Mouse (Mus musculus): ENCODE measurements around the gene Slc12a8. TPM values are rescaled to one million over a fixed set of nuclear protein-coding genes. Genes with fewer than 3 reads are reported as not detected.

Slc12a8 gene
- polyA plus RNA-seq, 1 experiment from 2014 or later, result 0.65 TPM

DNA sequence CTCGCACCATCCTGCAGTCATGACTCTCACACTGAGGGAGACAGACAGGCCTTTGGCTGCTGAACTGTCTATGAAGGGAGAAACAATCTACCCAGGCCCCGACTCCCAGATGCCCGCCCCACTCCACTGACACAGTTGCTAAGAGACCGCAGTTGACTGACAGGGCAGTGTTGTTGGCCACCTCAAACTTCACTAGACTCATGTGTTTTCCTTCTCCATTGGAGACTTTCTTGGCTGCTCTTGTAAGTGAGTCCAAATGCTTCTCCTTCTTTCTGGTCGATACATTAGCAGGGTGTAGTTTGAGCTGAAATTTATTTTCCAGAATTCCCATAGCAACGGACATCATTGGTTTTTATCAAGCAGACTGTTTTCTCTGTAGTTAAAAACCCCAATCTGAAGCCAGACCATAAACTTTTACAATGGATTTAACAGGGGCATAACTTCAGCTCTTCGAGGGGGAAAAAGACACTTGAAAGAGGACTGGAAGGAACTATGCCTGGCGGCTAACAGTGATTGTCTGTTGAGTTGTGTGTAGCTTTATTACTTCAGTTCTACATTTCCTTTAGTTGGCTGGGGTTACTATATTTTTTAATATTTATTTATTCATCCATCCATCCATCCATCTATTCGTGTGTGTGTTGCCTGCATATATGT is 36.7 kb downstream of the Slc12a8 start:
- peak; percentile 56; the same call in 1 of the 2 replicates for ATAC-seq (ENCODE audit: low FRiP score)
- H3K9ac ChIP-seq, result no peak overlapping the region
- peaks cover 10% of the 10 kb centered on the region for H3K4me1 ChIP-seq
- no peaks in the 10 kb centered on the region for H3K27me3 ChIP-seq
- no peaks in the 10 kb centered on the region for H3K9me3 ChIP-seq (replicated peaks)
- H3K4me3 ChIP-seq, result no peak overlapping the region
- WGBS, result 59% methylated on average over 9 of the region's 9 CpGs
- no peak overlapping the region for H3K4me2 ChIP-seq (replicated peaks)
- H3K36me3 ChIP-seq, result no peaks in the 10 kb centered on the region
- H3K27ac ChIP-seq, result no peak overlapping the region

DNA sequence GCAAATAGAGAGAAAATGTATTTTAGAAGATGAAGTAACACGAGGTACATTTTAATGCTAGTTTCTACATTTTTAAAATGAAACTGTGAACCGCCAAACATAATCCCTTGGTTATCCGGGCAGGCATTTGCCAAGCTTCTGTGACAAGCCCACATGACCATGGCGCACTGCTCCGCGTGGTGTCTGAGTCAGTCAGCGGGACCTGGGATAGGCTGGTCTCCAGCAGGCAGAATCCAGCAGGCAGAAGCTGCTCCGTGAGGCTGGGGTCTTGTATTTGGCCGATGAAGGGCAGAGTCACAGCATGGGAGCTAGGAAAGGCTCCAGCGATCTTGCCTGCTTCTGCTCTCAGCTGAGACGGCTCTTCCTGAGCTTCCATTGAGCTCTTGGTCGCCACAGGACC is 41.0 kb downstream of the Slc12a8 start:
- Histone ChIP-seq H3K4me1 (peaks cover 23% of the 10 kb centered on the region), H3K9me3 (replicated peaks) (no peaks in the 10 kb centered on the region), H3K27ac (no peak overlapping the region), H3K27me3 (no peaks in the 10 kb centered on the region), H3K9ac (no peak overlapping the region), H3K4me3 (no peak overlapping the region), H3K4me2 (replicated peaks) (no peak overlapping the region), H3K36me3 (no peaks in the 10 kb centered on the region)
- WGBS, result 79% methylated on average over 12 of the region's 12 CpGs
- no peak for ATAC-seq (ENCODE audit: low FRiP score)

DNA sequence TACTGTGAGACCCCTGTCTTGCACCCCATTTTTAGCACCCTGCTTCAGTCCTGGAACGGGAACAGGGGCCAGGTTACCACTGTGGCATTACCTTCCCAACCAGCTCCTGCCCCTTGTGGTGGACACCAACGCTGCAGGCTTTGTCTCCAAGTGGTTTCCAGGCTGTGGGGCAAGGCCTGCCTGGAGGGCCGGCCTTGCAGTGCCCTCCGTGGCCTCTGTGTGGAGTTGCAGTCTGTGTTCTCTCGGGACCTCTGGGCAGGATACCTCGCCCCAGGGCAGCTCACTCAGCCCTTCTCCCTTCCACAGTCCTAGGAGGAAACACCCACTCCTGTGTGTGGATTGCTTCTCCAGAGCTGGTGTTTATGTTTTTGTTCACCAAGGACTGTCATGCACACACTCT is 43.2 kb downstream of the Slc12a8 start:
- Histone ChIP-seq H3K4me1 (peaks cover 13% of the 10 kb centered on the region; the same call in 1 of the 2 replicates), H3K4me3 (no peak overlapping the region), H3K9me3 (replicated peaks) (no peaks in the 10 kb centered on the region), H3K27me3 (no peaks in the 10 kb centered on the region), H3K27ac (no peak overlapping the region), H3K36me3 (no peaks in the 10 kb centered on the region), H3K9ac (no peak overlapping the region), H3K4me2 (replicated peaks) (no peak overlapping the region)
- ATAC-seq (ENCODE audit: low FRiP score), result peak; percentile 83
- WGBS, result 1% methylated on average over 6 of the region's 6 CpGs

DNA sequence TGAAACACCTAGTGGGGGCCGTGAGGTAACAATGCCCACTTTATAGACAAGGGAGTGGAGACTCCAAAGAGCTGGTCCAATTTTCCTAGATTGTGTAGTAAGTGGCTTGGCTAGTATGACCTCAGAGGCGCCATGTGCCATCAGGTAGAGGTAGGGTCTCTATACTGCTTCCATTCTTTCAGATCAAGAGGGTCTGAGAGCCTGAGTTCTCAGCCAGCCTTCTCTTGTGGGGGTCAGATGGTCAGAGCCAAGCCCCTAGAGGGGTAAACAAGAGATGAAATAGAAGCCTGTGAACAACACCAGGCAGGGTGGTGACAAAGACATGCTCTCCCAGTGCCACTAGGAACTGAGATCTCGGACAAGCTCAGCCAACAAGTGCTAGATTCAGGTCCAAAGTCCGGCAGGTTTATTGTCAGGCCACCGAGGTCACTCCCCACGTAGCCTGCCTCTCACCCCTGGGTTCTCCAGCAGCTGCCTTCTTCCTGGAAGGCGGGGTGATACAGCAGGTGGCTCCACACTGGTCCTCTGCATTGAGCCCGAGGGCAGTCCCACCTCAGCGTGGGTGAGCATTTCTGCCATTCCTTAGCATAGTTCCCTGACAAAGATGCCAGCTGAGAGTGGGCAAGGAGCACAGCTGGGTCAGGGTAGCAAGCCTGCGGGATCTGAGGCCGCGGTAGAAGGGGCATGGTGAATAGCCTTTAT is 44.3 kb downstream of the Slc12a8 start:
- Histone ChIP-seq H3K4me2 (replicated peaks) (no peak overlapping the region), H3K9me3 (replicated peaks) (no peaks in the 10 kb centered on the region), H3K36me3 (no peaks in the 10 kb centered on the region), H3K4me1 (peaks cover 13% of the 10 kb centered on the region; the same call in 1 of the 2 replicates), H3K4me3 (no peak overlapping the region), H3K27ac (no peak overlapping the region), H3K27me3 (no peaks in the 10 kb centered on the region), H3K9ac (no peak overlapping the region)
- 76% methylated on average over 12 of the region's 12 CpGs for WGBS
- no peak for ATAC-seq (ENCODE audit: low FRiP score)

DNA sequence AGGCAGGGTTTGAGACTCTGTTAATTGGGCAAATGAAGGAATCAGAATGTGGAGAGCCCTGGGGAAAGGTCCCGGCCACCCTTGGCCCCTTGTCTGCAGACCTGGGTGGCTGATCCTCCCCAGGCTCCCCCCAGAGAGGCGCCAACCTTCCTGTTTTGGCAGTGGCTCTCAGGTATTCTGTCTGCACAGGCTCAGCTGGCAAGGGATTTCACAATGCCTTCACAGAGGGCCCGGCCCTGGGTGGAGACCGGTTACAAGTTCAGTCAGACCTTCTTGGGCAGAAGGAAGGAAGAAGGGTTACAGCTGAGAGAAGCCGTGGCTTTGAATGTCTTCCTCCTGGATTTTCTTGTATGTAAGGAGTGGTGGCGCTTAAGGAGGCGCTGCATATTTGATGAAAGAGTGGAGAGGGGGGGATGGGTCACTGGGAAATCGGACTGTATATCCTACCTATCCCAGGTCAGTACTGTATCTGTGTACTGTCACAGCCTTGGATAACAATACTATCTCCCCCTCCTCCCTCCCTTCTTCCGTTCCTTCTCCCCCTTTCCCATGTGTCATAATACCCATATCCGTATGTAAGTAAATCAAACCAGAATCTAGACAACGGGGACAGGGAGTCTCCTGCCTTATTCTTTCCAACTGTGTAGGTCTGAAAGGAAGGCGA is 45.9 kb downstream of the Slc12a8 start:
- no peak overlapping the region for H3K4me3 ChIP-seq
- no peaks in the 10 kb centered on the region for H3K27me3 ChIP-seq
- no peaks in the 10 kb centered on the region for H3K9me3 ChIP-seq (replicated peaks)
- no peaks in the 10 kb centered on the region for H3K36me3 ChIP-seq
- H3K4me2 ChIP-seq (replicated peaks), result no peak overlapping the region
- no peak for ATAC-seq (ENCODE audit: low FRiP score)
- H3K9ac ChIP-seq, result no peak overlapping the region
- H3K27ac ChIP-seq, result no peak overlapping the region
- peaks cover 15% of the 10 kb centered on the region for H3K4me1 ChIP-seq
- 80% methylated on average over 12 of the region's 12 CpGs for WGBS

DNA sequence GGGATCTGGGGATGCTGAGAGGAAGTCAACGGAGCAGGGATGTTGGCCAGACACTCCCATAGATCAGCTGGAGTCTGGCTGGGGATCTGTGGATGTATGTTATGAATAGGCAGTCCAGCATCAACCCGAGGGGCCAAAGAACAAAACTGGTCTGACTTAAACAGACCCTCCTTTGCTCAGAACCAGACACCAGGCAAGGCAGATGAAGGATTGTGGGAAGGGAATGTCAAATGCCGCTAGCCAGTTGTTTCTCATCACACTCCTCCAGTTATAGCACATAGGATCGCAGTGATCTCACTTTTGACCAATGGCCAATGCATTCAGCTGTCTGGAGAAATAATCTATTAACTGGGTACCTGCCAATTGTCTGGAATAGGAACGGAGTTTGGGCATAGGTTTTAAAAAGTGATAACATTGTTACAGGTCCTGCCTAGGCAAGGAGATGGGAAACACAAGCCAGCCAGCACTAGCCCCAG is 46.4 kb downstream of the Slc12a8 start:
- Histone ChIP-seq H3K36me3 (no peaks in the 10 kb centered on the region), H3K9ac (no peak overlapping the region), H3K27ac (no peak overlapping the region), H3K9me3 (replicated peaks) (no peaks in the 10 kb centered on the region), H3K4me1 (peaks cover 15% of the 10 kb centered on the region), H3K27me3 (no peaks in the 10 kb centered on the region), H3K4me2 (replicated peaks) (no peak overlapping the region), H3K4me3 (no peak overlapping the region)
- WGBS, result 80% methylated on average over 5 of the region's 5 CpGs
- no peak for ATAC-seq (ENCODE audit: low FRiP score)

DNA sequence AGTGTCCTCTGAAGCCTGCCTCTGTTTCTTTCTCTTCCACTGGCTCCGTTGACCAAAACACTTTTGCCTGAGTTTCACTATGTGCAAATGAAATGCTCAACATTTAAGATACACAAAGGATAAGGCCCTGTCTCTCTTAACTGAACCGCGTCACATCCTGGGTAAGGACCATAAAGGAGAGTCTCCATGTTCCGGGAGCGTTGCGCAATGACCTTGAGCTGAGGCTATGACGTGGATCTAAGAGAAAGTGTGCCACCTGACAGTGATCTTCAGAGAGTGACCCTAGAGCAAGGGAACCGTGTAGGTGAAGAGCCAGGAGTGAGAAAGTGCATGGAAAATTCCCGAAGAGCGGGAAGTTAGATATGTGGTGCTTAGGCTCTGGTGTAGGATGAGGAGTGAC is 49.3 kb downstream of the Slc12a8 start:
- ATAC-seq (ENCODE audit: low FRiP score), result no peak
- Histone ChIP-seq H3K9me3 (replicated peaks) (no peaks in the 10 kb centered on the region), H3K27ac (no peak overlapping the region), H3K9ac (no peak overlapping the region), H3K27me3 (no peaks in the 10 kb centered on the region), H3K4me2 (replicated peaks) (no peak overlapping the region), H3K4me1 (peaks cover 7% of the 10 kb centered on the region; the same call in 1 of the 2 replicates), H3K4me3 (no peak overlapping the region), H3K36me3 (no peaks in the 10 kb centered on the region)
- 91% methylated on average over 10 of the region's 10 CpGs for WGBS

DNA sequence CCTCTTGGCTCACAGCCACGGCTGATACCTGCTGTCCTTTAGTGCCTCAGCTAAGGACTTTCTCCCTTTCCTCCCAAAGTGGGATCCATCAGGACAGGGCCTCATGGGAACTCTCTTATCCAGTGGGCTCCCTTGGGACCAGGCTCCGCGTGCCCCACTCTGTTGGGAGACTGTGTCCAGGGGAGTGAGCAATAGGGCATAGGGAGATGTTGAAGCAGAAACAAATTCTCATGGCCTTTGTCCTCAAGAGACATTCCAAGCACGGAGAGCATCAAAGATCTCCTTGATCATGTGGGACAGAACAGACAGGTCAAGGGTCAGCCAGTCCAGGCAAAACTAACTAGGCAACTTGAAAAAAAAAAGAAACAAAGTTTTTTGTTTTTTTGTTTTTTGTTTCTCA is 50.6 kb downstream of the Slc12a8 start:
- H3K4me2 ChIP-seq (replicated peaks), result no peak overlapping the region
- H3K36me3 ChIP-seq, result no peaks in the 10 kb centered on the region
- H3K27ac ChIP-seq, result no peak overlapping the region
- no peaks in the 10 kb centered on the region for H3K27me3 ChIP-seq
- no peaks in the 10 kb centered on the region for H3K9me3 ChIP-seq (replicated peaks)
- H3K4me1 ChIP-seq, result peaks cover 4% of the 10 kb centered on the region; the same call in 1 of the 2 replicates
- no peak overlapping the region for H3K9ac ChIP-seq
- 58% methylated on average over 4 of the region's 4 CpGs for WGBS
- no peak overlapping the region for H3K4me3 ChIP-seq
- no peak for ATAC-seq (ENCODE audit: low FRiP score)

DNA sequence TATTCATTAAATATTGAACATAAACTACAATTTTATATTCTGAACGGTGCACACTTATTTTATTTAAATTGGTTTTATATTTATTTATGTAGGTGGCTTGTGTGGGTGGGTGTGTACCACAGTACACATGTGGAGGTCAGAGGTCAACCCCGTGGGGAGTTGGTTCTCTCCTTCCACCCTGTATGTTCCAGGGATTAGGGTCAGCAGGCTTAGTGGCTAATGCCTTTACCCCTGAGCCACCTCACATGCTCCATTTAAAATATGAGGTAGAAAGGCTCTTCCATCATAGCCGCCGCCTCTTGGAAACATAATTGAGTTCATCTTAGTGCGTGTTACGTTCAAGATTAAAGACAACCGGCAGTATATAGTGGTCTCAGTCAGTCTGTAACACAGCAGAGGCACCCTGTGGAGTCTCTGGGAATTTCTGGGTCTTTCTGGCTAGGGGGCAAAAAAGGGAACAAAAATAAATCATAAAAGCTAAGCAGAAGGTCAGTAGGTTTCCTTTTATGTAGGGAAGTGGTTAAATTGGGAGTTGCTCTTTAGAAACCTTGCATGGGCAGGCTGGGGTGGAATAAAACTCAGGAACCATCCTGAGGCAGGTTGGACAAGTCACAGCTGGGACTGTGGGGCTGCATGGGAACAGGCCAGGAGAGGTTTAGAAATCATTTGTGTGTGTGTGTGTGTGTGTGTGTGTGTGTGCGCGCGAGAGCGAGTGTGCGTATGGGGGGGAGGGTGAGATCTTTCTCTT is 51.3 kb downstream of the Slc12a8 start:
- no peaks in the 10 kb centered on the region for H3K36me3 ChIP-seq
- no peaks in the 10 kb centered on the region for H3K27me3 ChIP-seq
- peaks cover 2% of the 10 kb centered on the region; the same call in 1 of the 2 replicates for H3K4me1 ChIP-seq
- H3K27ac ChIP-seq, result no peak overlapping the region
- H3K9ac ChIP-seq, result no peak overlapping the region
- no peak overlapping the region for H3K4me3 ChIP-seq
- no peak overlapping the region for H3K4me2 ChIP-seq (replicated peaks)
- ATAC-seq (ENCODE audit: low FRiP score), result no peak
- no peaks in the 10 kb centered on the region for H3K9me3 ChIP-seq (replicated peaks)
- WGBS, result 84% methylated on average over 12 of the region's 12 CpGs

DNA sequence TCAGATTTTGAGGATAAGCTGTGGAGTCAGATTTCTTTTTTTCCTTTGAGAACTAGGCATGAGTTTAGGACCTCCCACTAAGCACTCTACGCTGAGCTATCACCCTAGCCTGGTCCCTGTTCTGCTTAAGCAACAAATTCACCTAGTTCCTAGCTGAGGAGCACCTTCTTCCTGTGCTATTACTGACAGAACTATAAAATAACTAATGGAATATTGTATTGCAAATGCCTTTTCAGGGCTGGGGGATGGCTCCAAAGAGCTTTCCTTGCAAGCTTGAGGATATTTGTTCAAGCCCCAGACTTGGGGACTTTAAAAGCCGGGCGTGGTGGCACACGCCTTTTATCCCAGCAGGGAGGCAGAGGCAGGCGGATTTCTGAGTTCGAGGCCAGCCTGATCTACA is 55.5 kb downstream of the Slc12a8 start:
- H3K9me3 ChIP-seq (replicated peaks), result no peaks in the 10 kb centered on the region
- no peak overlapping the region for H3K4me3 ChIP-seq
- no peak overlapping the region for H3K27ac ChIP-seq
- no peak overlapping the region for H3K9ac ChIP-seq
- peaks cover 4% of the 10 kb centered on the region for H3K4me1 ChIP-seq
- ATAC-seq (ENCODE audit: low FRiP score), result no peak
- no peaks in the 10 kb centered on the region for H3K27me3 ChIP-seq
- no peak overlapping the region for H3K4me2 ChIP-seq (replicated peaks)
- H3K36me3 ChIP-seq, result no peaks in the 10 kb centered on the region
- 85% methylated on average over 6 of the region's 6 CpGs for WGBS

DNA sequence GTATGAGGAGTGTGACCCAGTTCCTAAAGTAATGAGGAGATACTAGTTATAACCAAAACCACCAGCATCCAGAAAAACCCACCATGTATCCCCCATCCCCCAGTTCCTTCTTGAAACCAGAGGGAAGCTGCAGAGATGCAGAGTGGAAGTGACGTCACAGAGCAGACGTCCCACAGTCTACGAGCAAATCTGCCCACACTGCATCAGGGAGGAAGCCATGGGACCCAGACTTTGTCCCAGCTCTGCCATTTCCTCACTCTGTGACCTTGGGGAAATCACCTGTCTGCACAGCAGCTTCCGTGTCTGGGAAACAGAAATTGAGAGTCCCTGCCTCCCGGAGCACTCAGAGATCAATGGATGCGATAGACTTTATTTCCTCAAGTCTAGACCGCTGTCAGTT is 56.6 kb downstream of the Slc12a8 start:
- WGBS, result 77% methylated on average over 7 of the region's 7 CpGs

DNA sequence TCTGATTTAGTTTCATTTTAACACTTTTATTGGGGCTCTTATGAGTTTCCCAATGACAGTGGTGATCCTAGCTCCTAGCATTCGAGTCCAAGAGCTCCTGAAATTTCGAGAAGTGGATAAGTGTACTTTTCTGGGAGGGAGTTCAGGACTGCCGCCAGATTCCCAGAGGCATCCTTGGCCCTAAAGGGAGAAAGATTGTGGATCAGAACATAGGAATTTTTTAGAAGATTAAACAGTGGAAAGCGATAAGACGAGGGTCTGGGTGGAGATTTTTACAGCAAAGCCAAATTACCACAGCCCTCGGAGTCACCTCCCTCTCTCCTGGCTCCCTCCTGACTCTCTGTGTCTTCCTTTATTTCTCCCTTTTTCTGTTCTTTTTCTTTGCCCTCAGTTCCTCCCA is 58.6 kb downstream of the Slc12a8 start:
- no peaks in the 10 kb centered on the region for H3K36me3 ChIP-seq
- no peak overlapping the region for H3K4me2 ChIP-seq (replicated peaks)
- no peak overlapping the region for H3K9ac ChIP-seq
- 85% methylated on average over 6 of the region's 6 CpGs for whole genome bisulfite sequencing
- no peak overlapping the region for H3K27ac ChIP-seq
- no peaks in the 10 kb centered on the region for H3K9me3 ChIP-seq (replicated peaks)
- H3K27me3 ChIP-seq, result no peaks in the 10 kb centered on the region
- no peak overlapping the region for H3K4me3 ChIP-seq
- no peak for ATAC-seq (ENCODE audit: low FRiP score)
- H3K4me1 ChIP-seq, result peaks cover 9% of the 10 kb centered on the region

More for the DNA sequence above, 56.6 kb downstream of the Slc12a8 start:
- Histone ChIP-seq H3K4me2 (replicated peaks) (no peak overlapping the region), H3K27me3 (no peaks in the 10 kb centered on the region), H3K9me3 (replicated peaks) (no peaks in the 10 kb centered on the region), H3K27ac (no peak overlapping the region), H3K9ac (no peak overlapping the region), H3K4me3 (no peak overlapping the region), H3K36me3 (no peaks in the 10 kb centered on the region), H3K4me1 (peaks cover 3% of the 10 kb centered on the region; the same call in 1 of the 2 replicates)
- no peak for ATAC-seq (ENCODE audit: low FRiP score)
